Mouse (Mus musculus) embryonic facial prominence, embryonic 12.5 days (tissue): ENCODE measurements around the gene Eps8. TPM values are rescaled to one million over a fixed set of nuclear protein-coding genes. Genes with fewer than 3 reads are reported as not detected.

Source experiments
- ATAC-seq: fragments of 200-750 bp; cut with Nextera tagmentation; 2 replicates; pipeline ENCODE4 v1.8.0; 2017; ENCODE audit not compliant: insufficient number of reproducible peaks, insufficient read depth, low FRiP score, low TSS enrichment
- H3K27ac ChIP-seq: fragments of 300-500 bp; sonication (generic); 2 replicates; pipeline ENCODE4 v1.5.1; 2016; ENCODE audit warnings: mild to moderate bottlenecking
- H3K27me3 ChIP-seq: fragments of 300-500 bp; sonication (generic); 2 replicates; pipeline ENCODE4 v1.6.1; 2016; ENCODE audit warnings: mild to moderate bottlenecking, moderate library complexity
- H3K36me3 ChIP-seq: fragments of 300-500 bp; sonication (generic); 2 replicates; pipeline ENCODE4 v1.6.1; 2016; ENCODE audit warnings: mild to moderate bottlenecking
- H3K4me1 ChIP-seq: fragments of 300-500 bp; sonication (generic); 2 replicates; pipeline ENCODE4 v1.6.1; 2016
- H3K4me2 ChIP-seq: fragments of 300-500 bp; sonication (generic); replicated peaks from 2 replicates; pipeline ENCODE4 v1.6.1; 2016; ENCODE audit warnings: mild to moderate bottlenecking, moderate library complexity
- H3K4me3 ChIP-seq: fragments of 300-500 bp; sonication (generic); 2 replicates; pipeline ENCODE4 v1.5.1; 2016; ENCODE audit warnings: mild to moderate bottlenecking
- H3K9ac ChIP-seq: fragments of 300-500 bp; sonication (generic); 2 replicates; pipeline ENCODE4 v1.6.1; 2016; ENCODE audit warnings: mild to moderate bottlenecking, moderate library complexity
- H3K9me3 ChIP-seq: fragments of 300-500 bp; sonication (generic); 2 replicates; pipeline ENCODE4 v1.6.1; 2016; ENCODE audit warnings: mild to moderate bottlenecking, moderate library complexity
- WGBS: fragments of 180-500 bp; shearing (Covaris S2); methylation state at CpG from one replicate; pipeline ENCODE4 v1.1.7; 2016; 5-methylcytosine and 5-hydroxymethylcytosine counted together
- polyA plus RNA-seq: library from polyadenylated mRNA; unstranded; fragments of >200 nt; fragmentation: Nextera tagmentation; extraction: Ambion mirVana; gene quantifications from 2 replicates; pipeline ENCODE4 v1.2.1, GENCODE M21; 2016

Gene Eps8
- polyA plus RNA-seq, 1 experiment from 2014 or later, result 22.3 TPM

DNA sequence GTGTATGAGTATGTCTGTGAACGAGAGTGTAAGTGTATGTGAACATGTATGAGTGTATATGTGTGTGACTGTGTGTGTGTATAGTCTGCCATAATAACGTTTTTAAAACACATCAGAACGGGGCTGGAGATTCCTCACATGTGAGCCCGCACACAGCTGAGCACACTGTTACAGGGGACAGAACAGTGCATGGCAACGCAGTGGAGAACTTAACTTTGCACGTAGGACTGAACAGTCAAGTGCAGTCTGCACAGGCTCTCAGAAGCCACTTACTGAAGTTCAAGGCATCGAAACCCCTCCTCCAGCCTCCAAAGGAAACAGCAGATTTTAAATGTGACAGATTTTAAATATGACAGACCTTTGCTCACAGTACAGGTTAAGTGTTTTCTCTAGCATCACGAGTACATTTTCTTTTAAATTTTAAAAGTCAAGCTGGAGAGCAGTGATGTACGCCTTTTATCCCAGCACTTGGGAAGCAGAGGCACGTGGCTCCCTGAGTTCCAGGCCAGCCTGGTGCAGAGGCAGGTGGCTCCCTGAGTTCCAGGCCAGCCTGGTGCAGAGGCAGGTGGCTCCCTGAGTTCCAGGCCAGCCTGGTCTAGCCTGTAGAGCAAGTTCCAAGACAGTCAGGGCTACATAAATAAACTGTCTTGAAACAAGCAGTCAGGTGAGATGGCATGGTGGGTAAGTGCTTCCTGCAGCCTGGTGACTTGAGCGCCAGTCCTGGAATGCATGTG lies 15.7 kb downstream of the Eps8 start:
- H3K4me3 ChIP-seq, result no peak overlapping the region
- no peak overlapping the region for H3K9ac ChIP-seq
- H3K4me2 ChIP-seq, result no peak overlapping the region
- ATAC-seq, result no peak
- no peak overlapping the region for H3K27ac ChIP-seq
- H3K27me3 ChIP-seq, result no peaks in the 10 kb centered on the region
- 84% methylated on average over 11 of the region's 11 CpGs for WGBS
- no peaks in the 10 kb centered on the region for H3K36me3 ChIP-seq
- no peaks in the 10 kb centered on the region for H3K4me1 ChIP-seq
- no peaks in the 10 kb centered on the region for H3K9me3 ChIP-seq

DNA sequence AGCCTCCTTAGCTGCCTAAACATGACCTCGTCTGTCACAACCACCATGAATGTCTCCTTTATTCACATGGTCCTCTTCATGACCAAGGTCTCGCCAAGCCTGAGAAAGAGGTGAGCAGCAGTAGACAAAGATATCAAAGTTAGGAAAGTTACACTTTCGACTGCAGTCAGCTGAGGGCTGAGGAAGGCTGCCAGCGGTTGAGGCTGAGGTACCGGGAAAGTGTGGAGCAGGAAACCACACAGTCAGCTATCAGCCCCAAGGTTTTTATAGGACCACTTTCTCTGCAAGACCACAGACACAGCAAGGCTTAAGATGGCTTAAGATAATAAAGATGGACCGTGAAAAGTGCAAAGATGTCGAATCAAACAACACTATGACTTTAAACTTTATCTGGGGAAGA lies 17.2 kb downstream of the Eps8 start:
- Histone ChIP-seq H3K27ac (no peak overlapping the region), H3K27me3 (no peaks in the 10 kb centered on the region), H3K36me3 (no peaks in the 10 kb centered on the region), H3K4me2 (no peak overlapping the region), H3K9ac (no peak overlapping the region), H3K4me3 (no peak overlapping the region), H3K9me3 (no peaks in the 10 kb centered on the region), H3K4me1 (peaks cover 4% of the 10 kb centered on the region; the same call in 1 of the 2 replicates)
- ATAC-seq, result no peak
- 37% methylated on average over 7 of the region's 7 CpGs for WGBS

DNA sequence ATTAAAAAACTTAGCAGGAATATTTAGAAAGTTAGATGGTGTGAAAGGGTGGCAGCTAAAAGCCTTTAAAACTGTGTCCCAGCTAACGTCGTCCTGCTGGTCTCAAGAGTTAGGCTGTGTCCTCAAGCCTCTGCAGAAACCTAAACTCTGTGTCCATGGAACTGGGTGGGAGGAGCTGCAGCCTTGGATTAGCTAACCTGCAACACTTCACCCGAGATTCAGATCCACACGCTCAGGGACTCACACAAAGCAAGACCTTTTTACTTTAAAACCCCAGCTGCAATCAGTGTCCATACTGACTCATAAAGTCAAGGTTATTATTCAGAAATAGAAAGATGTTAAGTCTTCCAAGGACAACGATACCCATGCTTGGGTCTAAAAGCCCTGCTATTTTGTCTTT lies 18.5 kb downstream of the Eps8 start:
- Histone ChIP-seq H3K27ac (no peak overlapping the region), H3K9ac (no peak overlapping the region), H3K36me3 (no peaks in the 10 kb centered on the region), H3K27me3 (no peaks in the 10 kb centered on the region), H3K4me1 (peaks cover 4% of the 10 kb centered on the region; the same call in 1 of the 2 replicates), H3K4me2 (no peak overlapping the region), H3K9me3 (no peaks in the 10 kb centered on the region), H3K4me3 (no peak overlapping the region)
- 79% methylated on average over 5 of the region's 5 CpGs for WGBS
- ATAC-seq, result no peak

DNA sequence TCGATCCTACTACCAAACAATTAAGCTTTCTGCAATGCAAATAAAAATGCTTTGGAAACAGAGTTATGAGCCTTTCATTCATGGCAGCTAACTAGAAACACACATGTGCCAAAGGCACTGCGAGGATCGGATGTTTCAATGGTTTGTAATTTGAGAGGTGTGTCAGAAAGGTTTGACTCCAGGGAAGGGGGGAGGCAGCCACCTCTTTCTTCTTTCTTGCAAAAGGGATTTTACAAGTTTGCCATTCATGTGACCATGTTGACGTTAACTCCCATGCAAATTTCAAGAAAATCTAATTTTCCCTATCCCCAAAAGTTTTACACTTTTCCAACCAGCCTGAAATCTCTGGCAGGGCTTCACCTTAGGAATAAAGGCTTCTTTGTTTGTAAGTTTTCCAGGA lies 21.1 kb downstream of the Eps8 start:
- Histone ChIP-seq H3K9ac (no peak overlapping the region), H3K9me3 (no peaks in the 10 kb centered on the region), H3K4me1 (peaks cover 8% of the 10 kb centered on the region; the same call in 1 of the 2 replicates), H3K27ac (peak overlapping the region; percentile 52; the same call in 1 of the 2 replicates), H3K36me3 (no peaks in the 10 kb centered on the region), H3K27me3 (no peaks in the 10 kb centered on the region), H3K4me3 (no peak overlapping the region), H3K4me2 (no peak overlapping the region)
- ATAC-seq, result no peak
- WGBS, result 11% methylated on average over 4 of the region's 4 CpGs

DNA sequence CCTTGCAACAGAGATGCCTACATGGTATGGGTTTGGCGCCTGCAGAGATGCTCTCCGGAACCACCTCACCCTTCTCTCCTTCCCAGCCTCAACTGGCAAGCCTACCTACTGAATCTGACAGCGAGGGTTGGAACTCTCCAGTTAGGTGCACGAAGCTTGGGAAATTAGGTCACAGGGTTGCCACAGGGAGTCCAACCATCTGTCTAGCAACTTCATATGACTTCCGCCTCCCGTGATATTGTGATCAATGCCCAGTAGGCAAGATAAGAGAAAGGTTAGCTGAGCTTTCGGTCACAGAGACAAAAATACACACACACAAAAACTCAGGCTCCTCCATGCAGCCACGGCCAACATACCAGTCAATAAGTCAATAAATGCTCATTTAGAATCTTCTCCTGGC lies 21.6 kb downstream of the Eps8 start:
- Histone ChIP-seq H3K4me2 (no peak overlapping the region), H3K9ac (no peak overlapping the region), H3K27me3 (no peaks in the 10 kb centered on the region), H3K9me3 (no peaks in the 10 kb centered on the region), H3K4me1 (peaks cover 8% of the 10 kb centered on the region; the same call in 1 of the 2 replicates), H3K4me3 (no peak overlapping the region), H3K27ac (peak overlapping the region; percentile 60; the same call in 1 of the 2 replicates), H3K36me3 (no peaks in the 10 kb centered on the region)
- no peak for ATAC-seq
- 70% methylated on average over 8 of the region's 8 CpGs for WGBS

DNA sequence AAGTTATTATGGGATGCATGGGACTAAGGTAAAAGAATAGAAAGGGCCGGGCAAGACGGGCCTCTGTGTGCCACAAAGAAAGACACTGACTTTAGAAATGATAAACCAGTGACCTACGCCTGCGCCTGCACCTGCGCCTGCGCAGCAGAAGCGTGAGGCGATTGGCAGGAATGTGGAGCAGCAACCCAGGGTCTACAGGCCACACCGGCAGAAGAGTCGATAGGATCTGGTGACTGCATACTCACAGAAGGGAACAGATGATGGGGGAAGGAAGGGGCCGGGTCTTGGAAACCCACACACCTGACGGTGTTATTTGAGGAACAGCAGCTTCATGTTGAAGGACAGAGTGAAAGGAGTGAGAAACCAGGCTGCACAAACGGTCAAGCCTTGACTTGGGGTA lies 24.3 kb downstream of the Eps8 start:
- Histone ChIP-seq H3K9ac (no peak overlapping the region), H3K36me3 (no peaks in the 10 kb centered on the region), H3K27me3 (no peaks in the 10 kb centered on the region), H3K4me2 (no peak overlapping the region), H3K4me3 (no peak overlapping the region), H3K9me3 (no peaks in the 10 kb centered on the region), H3K27ac (no peak overlapping the region), H3K4me1 (peaks cover 8% of the 10 kb centered on the region; the same call in 1 of the 2 replicates)
- WGBS, result 87% methylated on average over 13 of the region's 13 CpGs
- no peak for ATAC-seq

DNA sequence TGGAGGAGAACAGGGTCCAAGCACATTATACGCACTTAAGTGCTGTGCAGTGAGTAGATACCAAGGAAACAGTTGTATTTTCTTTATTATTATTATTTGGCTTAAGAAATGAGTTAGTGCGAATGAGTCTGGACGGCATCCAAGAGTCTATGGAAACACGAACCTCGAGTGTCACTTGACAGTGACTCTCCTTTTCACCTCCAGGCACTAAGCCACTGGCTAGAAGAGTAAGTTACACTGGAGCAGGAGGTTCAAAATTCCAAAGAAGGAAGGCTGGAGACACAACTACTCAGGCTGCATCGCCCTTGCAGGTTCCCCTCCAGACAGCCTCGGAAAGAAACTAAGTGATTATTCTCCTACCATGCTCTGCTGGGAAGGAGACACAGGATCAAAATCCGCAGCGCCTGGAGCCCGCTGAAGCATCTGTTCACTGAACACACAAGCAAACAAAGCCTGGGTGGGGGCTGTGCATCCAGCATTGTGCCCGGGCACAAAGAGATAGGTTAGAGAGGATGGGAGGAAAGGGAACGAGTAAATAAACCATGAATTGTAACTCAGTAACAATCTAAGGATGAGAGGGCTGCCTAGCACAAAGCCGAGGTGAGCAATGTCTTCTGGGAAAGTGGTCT lies 25.0 kb downstream of the Eps8 start:
- no peak overlapping the region for H3K9ac ChIP-seq
- peak overlapping the region; percentile 0; the same call in 1 of the 2 replicates for H3K27ac ChIP-seq
- 69% methylated on average over 13 of the region's 13 CpGs for WGBS
- ATAC-seq, result no peak
- H3K36me3 ChIP-seq, result no peaks in the 10 kb centered on the region
- no peaks in the 10 kb centered on the region for H3K27me3 ChIP-seq
- H3K4me1 ChIP-seq, result peaks cover 8% of the 10 kb centered on the region; the same call in 1 of the 2 replicates
- H3K4me2 ChIP-seq, result no peak overlapping the region
- no peak overlapping the region for H3K4me3 ChIP-seq
- H3K9me3 ChIP-seq, result no peaks in the 10 kb centered on the region

DNA sequence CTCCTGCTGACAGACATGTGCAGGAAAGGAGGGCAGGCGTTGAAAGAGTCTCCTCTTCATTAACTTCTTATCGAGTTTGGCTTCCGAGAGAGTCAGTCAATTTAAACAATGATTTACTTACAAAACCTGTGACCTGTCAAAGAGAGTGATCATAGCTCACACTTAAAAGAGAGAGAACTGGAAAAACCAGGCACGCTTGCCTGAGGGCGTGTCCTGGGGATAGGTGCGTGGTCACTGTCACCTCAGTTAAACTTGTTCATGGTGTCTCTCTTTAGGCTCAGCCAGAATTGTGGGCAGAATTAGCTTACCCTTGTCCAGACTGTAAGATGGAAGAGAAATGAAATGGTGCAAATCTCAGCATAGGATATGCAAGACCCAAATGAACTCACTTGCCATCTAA lies 26.0 kb downstream of the Eps8 start:
- WGBS, result 78% methylated on average over 6 of the region's 6 CpGs

DNA sequence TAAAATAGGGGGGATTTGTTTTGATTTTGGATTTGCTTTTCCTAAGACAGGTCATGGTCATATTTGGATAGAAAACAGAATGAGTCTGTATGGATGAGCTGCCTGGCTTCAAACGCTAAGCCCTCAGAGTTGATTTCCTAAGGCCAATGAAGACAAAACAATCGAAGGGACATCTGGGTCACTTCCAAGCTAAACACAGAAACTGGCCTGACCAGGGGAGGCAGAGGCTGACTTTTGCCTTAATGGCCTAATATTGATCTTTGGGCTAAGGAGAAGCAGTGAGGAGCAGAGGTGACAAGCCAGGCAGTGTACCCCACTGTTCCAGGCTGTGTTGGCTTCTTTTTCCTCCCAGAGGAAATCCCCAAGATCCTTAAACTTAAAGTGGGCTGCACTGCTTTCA lies 33.7 kb downstream of the Eps8 start:
- WGBS, result 70% methylated on average over 2 of the region's 2 CpGs
- Histone ChIP-seq H3K4me1 (no peaks in the 10 kb centered on the region), H3K36me3 (no peaks in the 10 kb centered on the region), H3K9ac (no peak overlapping the region), H3K27me3 (no peaks in the 10 kb centered on the region), H3K27ac (no peak overlapping the region), H3K4me2 (no peak overlapping the region), H3K4me3 (no peak overlapping the region), H3K9me3 (no peaks in the 10 kb centered on the region)
- ATAC-seq, result no peak

More for the DNA sequence above, 26.0 kb downstream of the Eps8 start:
- no peak for ATAC-seq
- Histone ChIP-seq H3K9me3 (no peaks in the 10 kb centered on the region), H3K36me3 (no peaks in the 10 kb centered on the region), H3K9ac (no peak overlapping the region), H3K4me2 (no peak overlapping the region), H3K27me3 (no peaks in the 10 kb centered on the region), H3K4me1 (peaks cover 8% of the 10 kb centered on the region; the same call in 1 of the 2 replicates), H3K27ac (no peak overlapping the region), H3K4me3 (no peak overlapping the region)

DNA sequence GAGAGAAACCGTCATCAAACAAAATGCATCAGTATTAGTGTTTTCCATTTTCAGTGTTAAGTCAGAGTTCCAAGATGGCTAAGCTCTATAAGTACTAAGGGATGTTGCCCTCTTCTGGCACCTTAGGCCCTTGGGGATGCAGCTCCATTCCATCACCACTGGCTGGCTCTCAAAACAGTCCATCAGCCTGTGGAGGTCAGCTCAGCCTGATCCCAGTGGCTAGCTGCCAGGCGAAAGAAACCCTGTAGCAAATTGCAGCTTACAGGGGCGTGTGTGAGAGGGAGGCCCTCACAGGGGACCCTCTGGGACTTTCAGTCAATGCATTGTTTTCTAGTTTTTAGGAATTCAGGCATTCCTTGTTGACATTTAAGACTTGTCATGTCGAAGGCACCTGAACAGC lies 40.8 kb downstream of the Eps8 start:
- Histone ChIP-seq H3K27me3 (no peaks in the 10 kb centered on the region), H3K9ac (no peak overlapping the region), H3K4me2 (no peak overlapping the region), H3K4me3 (no peak overlapping the region), H3K4me1 (0 out of 2 replicates have a peak, but pooled peaks cover 7% of the 10 kb centered on the region), H3K9me3 (no peaks in the 10 kb centered on the region), H3K27ac (no peak overlapping the region), H3K36me3 (no peaks in the 10 kb centered on the region)
- WGBS, result 27% methylated on average over 4 of the region's 4 CpGs
- ATAC-seq, result no peak

DNA sequence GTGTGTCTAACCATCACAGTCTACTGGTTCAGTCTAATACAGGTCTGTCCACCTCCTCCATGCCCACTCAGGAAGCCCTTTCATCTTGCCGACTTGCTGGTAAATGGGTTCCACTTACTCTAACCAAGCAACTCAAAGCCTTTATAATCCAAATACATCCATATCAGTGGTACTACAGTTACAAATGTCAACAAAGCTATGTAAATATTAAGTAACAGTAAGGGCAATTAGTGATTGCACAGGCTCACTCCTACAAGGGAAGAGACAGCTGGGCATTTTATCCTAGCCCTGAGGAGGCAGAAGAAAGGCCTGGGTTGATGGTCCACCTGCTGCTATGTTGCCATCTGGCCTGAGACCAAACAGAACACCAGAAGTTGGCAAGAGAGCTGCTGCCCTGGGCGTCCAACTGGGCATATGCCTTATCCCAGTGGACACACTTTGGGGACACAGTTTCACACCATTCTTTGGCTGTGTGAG lies 42.6 kb downstream of the Eps8 start:
- Histone ChIP-seq H3K9me3 (no peaks in the 10 kb centered on the region), H3K4me3 (no peak overlapping the region), H3K36me3 (no peaks in the 10 kb centered on the region), H3K27me3 (no peaks in the 10 kb centered on the region), H3K4me2 (no peak overlapping the region), H3K9ac (no peak overlapping the region), H3K4me1 (0 out of 2 replicates have a peak, but pooled peaks cover 7% of the 10 kb centered on the region), H3K27ac (no peak overlapping the region)
- WGBS, result 79% methylated on average over 2 of the region's 2 CpGs
- ATAC-seq, result no peak
